Mouse (Mus musculus) mouse trophoblast stem cell (cell line): ENCODE measurements at regions not wholly inside any gene's neighbourhood (a gene's known extent, or its start where the extent isn't known, plus 50 kb on each side); places are given as distances from the start of the nearest gene placed in this dataset.
"Not testable (repeated sequence)": the region's sequence is repeated elsewhere in the genome, so short reads cannot be mapped to it uniquely, and the experiment has no call there.

Source experiments
- in situ Hi-C, 2 experiments: fragments of 300-500 bp; cut with MseI, MboI; formaldehyde crosslinking; loops; 2 replicates in 1 of 2; 3 replicates in 1 of 2; pipeline ENCODE4 v1.15.1; 2025

GRCm38 (mm10) chr14:74201710-74202109 is 438.9 kb upstream of the Htr2a start:
- in situ Hi-C loops = no loop called here

- in situ Hi-C loops = no loop called here
These were observed 435.6 kb upstream of the Htr2a start for GRCm38 (mm10) chr14:74205011-74205410.

GRCm38 (mm10) chr14:74217914-74218446 is 422.7 kb upstream of the Htr2a start:
- in situ Hi-C loops = no loop called here

- in situ Hi-C loops = no loop called here
These were observed 420.9 kb upstream of the Htr2a start for GRCm38 (mm10) chr14:74219761-74220160.

GRCm38 (mm10) chr14:74222093-74222492 is 418.5 kb upstream of the Htr2a start:
- in situ Hi-C loops = no loop called here

GRCm38 (mm10) chr14:74229560-74230187 is 411.0 kb upstream of the Htr2a start:
- in situ Hi-C loops = no loop called here

GRCm38 (mm10) chr14:74240212-74240611 is 400.4 kb upstream of the Htr2a start:
- in situ Hi-C loops = no loop called here

- in situ Hi-C loops = no loop called here
These were observed 391.3 kb upstream of the Htr2a start for GRCm38 (mm10) chr14:74249263-74249878.

GRCm38 (mm10) chr14:74250021-74250420 is 390.6 kb upstream of the Htr2a start:
- in situ Hi-C loops = no loop called here

- in situ Hi-C loops = no loop called here
These were observed 388.2 kb upstream of the Htr2a start for GRCm38 (mm10) chr14:74252189-74253145.

GRCm38 (mm10) chr14:74255000-74255399 is 385.6 kb upstream of the Htr2a start:
- in situ Hi-C loops = no loop called here

GRCm38 (mm10) chr14:74259437-74259836 is 381.2 kb upstream of the Htr2a start:
- in situ Hi-C loops = no loop called here

- in situ Hi-C loops = no loop called here
These were observed 373.6 kb upstream of the Htr2a start for GRCm38 (mm10) chr14:74267086-74267485.

- in situ Hi-C loops = no loop called here
These were observed 346.1 kb upstream of the Htr2a start for GRCm38 (mm10) chr14:74294560-74294959.

GRCm38 (mm10) chr14:74304483-74304882 is 336.2 kb upstream of the Htr2a start:
- in situ Hi-C loops = no loop called here

GRCm38 (mm10) chr14:74306717-74307307 is 333.8 kb upstream of the Htr2a start:
- in situ Hi-C loops = no loop called here

- in situ Hi-C loops = not testable (repeated sequence)
These were observed 331.2 kb upstream of the Htr2a start for GRCm38 (mm10) chr14:74309451-74309850.

GRCm38 (mm10) chr14:74327291-74327690 is 313.3 kb upstream of the Htr2a start:
- in situ Hi-C loops = no loop called here

- in situ Hi-C loops = no loop called here
These were observed 289.9 kb upstream of the Htr2a start for GRCm38 (mm10) chr14:74350751-74351150.

GRCm38 (mm10) chr14:74352286-74352685 is 288.4 kb upstream of the Htr2a start:
- in situ Hi-C loops = no loop called here

GRCm38 (mm10) chr14:74358730-74359444 is 281.8 kb upstream of the Htr2a start:
- in situ Hi-C loops = no loop called here
